Mouse (Mus musculus): ENCODE measurements around the gene Phc2.
A peak's percentile ranks its signal among the peaks of the same experiment; 100 is the strongest.

The Phc2 gene

DNA sequence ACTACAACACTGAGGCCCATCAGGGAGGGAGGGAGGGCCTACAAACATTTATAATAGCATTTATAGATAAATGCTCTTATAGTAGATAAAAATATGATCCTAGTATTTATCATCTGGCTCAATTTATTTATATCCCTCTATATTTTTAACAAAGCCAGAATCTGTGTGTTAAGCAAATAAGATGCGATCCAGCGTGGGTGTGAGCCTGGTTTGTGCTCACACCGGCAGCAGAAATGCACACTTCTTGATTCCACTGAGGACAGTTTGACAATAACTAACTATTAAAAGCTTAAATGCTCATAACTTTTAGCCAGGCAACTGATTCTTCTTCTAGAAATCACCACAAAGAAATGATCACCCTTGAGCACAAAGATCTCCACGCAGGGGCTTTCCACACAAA is 133.6 kb downstream of the Phc2 start:
- no peak for DNase-seq

DNA sequence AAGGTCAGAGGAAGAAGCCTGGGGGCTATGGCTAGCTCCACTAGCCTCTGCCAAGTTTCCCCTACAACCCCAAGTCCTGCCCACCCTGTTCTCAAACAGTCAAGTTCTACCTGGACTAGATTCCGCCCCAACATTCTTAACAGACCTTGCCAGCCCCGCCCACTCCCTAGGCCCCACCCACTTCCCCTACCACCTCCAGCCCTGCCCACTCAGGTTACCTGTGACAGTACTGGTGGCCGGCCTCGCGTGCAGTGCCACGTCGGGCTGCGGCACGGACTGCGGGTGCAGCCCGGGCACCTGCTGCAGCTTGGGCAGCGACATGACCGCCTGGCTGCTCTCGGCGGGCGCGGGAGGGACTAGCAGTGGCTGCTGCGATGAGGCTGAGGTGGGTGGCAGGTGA is 135.1 kb downstream of the Phc2 start:
- DNase-seq, result no peak

DNA sequence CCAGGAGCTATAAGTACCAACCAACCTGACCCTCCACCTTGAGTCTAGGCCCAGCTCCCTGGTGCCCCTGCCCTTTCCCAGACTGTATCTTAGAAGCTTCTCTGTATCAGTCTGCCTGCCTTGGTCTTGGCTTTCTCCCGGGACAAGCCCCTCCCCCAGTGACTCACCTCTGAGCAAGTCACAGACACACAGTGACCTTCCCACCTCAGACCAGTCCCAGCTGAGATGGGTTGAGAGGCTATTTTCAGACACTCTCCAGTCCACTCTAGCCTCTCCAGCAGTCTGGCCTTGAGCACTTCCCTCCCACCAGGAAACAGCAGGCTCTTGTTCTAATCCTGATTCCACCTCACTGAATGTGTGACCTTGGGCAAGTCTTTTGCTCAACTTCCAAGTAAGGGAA is 139.2 kb downstream of the Phc2 start:
- no peak for DNase-seq

DNA sequence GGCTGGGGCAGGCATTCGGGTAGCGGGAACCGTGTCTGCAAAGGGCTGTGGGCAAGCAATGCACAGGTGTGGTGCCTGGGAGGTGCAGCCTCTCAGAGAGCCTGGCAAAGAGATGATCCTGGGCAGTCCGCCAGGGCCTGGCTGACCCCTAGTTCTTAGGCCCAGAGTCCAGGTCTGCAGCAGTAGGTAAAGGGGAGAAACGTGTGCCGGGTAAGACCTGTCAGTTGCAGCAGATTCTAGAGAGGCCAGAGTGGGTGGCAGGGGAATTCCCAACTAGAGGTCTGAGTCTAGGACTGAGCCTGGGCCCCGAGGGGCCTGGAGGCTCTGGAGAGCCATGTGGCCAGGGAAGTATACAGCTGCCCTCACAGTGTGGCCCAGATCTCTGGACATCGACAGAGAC is 139.7 kb downstream of the Phc2 start:
- no peak for DNase-seq

DNA sequence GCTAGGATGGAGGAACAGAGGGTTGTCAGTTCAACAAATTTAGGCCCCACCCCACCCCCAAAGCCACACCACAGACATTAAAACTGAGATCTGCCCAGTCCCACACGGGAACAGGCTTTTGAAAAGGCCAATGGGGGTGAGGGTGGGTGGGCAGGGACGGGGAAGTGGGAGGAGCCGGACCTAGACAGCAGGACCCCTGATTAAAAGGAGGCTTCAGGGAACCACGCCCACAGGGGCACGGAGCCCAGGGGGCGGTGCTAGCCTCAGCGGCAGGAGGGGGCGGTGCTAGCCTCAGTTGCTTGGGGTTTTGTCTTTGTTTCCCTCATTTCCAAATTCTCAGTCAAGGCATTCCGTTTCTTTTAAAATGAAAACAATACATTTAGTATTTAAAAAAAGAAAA is 141.1 kb downstream of the Phc2 start:
- peak; percentile 72 for DNase-seq

DNA sequence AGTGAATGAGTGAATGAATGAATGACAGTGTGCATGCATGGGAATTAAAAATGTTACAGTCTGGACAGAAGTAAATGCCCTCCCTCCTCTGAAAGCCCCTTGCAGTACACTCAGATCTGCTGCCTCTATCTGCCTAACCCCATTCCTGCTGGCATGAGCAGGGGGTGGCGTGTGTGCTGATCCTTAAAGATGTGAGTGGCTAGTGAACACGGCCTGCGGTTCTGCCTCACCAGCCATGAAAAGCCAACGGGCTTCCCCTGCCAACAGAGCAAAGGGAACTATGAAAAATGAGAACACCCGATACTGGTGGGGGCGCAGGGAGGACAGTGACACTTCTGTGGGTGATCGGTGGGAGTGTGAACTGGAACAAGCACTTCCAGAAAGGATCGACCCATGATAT is 142.3 kb downstream of the Phc2 start:
- no peak for DNase-seq

DNA sequence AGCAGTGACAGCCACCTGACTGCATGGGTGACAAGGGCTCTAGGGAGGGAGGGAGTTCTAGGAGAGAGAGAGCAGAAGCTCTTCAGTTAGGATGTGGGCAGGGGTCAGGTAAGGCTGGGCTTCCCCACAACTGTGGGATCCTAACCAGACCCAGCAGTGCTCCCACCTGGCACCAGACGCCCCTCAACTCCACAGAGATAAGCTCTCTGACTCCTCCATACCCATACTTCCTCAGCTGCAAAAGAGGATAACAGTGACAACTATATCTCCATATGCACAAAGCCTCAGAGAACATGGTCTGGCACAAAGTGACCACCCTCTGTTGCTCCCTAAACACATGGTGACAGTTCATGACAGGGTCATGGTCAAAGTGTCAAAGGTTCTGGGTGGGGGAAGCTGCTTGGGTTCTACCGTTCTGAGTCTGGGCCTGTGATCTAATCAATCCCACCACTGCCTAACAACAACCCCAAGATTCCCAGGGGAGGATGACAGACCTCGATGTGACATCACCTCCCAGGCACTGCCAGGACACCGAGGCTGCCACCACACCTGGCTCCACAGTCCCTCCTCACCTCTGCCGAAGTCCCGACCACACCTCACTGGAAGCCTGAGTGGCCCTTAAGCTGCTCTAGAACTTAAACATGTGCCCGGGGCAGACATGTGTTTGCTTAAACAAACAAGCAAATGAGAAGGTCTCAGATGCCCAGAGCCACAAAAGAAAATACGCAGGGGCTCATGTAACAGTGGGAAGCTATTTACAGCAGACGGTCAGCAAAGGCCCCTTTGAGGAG is 147.4 kb downstream of the Phc2 start:
- DNase-seq, result no peak

Measured in retina, postnatal 1 day (tissue).